7 mouse cellular contexts compared by ENCODE assay signal in the genomic region with DNA sequence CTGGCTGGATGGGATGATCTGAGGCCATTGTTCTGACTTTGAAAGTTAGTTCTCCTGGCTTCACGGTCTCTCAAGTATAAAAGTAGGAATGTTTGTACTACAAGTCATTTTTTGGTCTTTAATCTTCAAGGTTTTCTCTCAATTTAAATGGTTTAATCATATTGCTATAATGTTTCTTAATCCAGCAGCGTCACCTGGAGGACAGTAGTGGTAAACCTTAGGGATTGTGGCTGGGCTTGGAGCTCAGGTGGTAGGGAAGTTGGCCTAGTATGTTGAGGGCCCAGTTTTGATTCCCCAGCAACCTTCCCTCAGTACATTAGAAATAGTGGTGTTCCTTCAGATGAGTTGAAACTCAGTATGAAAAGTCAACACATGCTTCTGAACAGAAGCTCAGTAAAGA. TPM values are rescaled to one million over a fixed set of nuclear protein-coding genes. Genes with fewer than 3 reads are reported as not detected.
DNase-seq lines count a peak whose midpoint lies in the region; ATAC-seq and TF ChIP-seq lines count a peak whose summit lies in the region.

No protein-coding gene starts in this region.

- TF ChIP-seq CTCF in kidney, postnatal 0 days (IDR thresholded peaks at IDR 0.05; ENCODE audit: low read depth), result peak; percentile 63
- TF ChIP-seq CTCF in MEL (IDR thresholded peaks at IDR 0.05 in 2 of 3, conservative IDR thresholded peaks at IDR 0.05 in 1 of 3; ENCODE audit: control insufficient read depth in 1 of 3, insufficient read depth in 1 of 3, low read depth in 2 of 3, low read length in 3 of 3, poor library complexity in 1 of 3, severe bottlenecking in 1 of 3), result peak; percentile 20 to 53 (median 26); a peak in 4 of 6 replicates

- H3K9me3 ChIP-seq in kidney, postnatal 0 days (replicated peaks; ENCODE audit: low read length), result no peaks in the 10 kb centered on the region
- H3K9me3 ChIP-seq in MEL (replicated peaks; ENCODE audit: insufficient read depth, low read length), result no peaks in the 10 kb centered on the region
- H3K9me3 ChIP-seq in erythroblast, embryonic 14.5 days (ENCODE audit: control insufficient read depth, low read length), result no peaks in the 10 kb centered on the region
- H3K9me3 ChIP-seq in neural tube, embryonic 13.5 days, result no peaks in the 10 kb centered on the region

- TF ChIP-seq EP300 in MEL (IDR thresholded peaks at IDR 0.05; ENCODE audit: low read depth in 1 of 2, low read length in 2 of 2), result no peak

- H3K36me3 ChIP-seq in kidney, postnatal 0 days (ENCODE audit: insufficient read depth, low read length), result no peaks in the 10 kb centered on the region
- H3K36me3 ChIP-seq in MEL (ENCODE audit: control insufficient read depth in 1 of 2, insufficient read depth in 2 of 2, low read length in 2 of 2), result peaks cover 21 to 50% of the 10 kb centered on the region in 2 experiments
- peaks cover 68% of the 10 kb centered on the region for H3K36me3 ChIP-seq in erythroblast, embryonic 14.5 days (ENCODE audit: control insufficient read depth)
- H3K36me3 ChIP-seq in neural tube, embryonic 13.5 days, result peaks cover 27% of the 10 kb centered on the region

- no peak overlapping the region for H3K4me3 ChIP-seq in kidney, postnatal 0 days (replicated peaks; ENCODE audit: low read depth, low read length)
- H3K4me3 ChIP-seq in MEL (ENCODE audit: control insufficient read depth in 1 of 2, insufficient read depth in 1 of 2, low read depth in 2 of 2, low read length in 2 of 2), result no peak overlapping the region
- H3K4me3 ChIP-seq in erythroblast, embryonic 14.5 days (replicated peaks), result peak overlapping the region; percentile 28
- peak overlapping the region; percentile 8; the same call in 1 of the 2 replicates for H3K4me3 ChIP-seq in neural tube, embryonic 13.5 days

- peak; percentile 46 for TF ChIP-seq RAD21 in MEL (IDR thresholded peaks at IDR 0.05; ENCODE audit: low read depth, low read length)

- DNase-seq in kidney, postnatal 0 days (ENCODE audit: low spot score), result no peak
- DNase-seq in kidney, postnatal 4 days, result no peak
- DNase-seq in MEL (ENCODE audit: low read depth, low spot score), result peak; percentile 48
- no peak for DNase-seq in urinary bladder, adult 2 months (ENCODE audit: low spot score)
- no peak for DNase-seq in urinary bladder, postnatal 25 days (ENCODE audit: low spot score)

- no peaks in the 10 kb centered on the region for H3K27me3 ChIP-seq in kidney, postnatal 0 days (ENCODE audit: insufficient read depth, low read length)
- H3K27me3 ChIP-seq in MEL (ENCODE audit: control insufficient read depth in 1 of 2, insufficient read depth in 2 of 2, low read length in 2 of 2), result no peaks in the 10 kb centered on the region
- H3K27me3 ChIP-seq in erythroblast, embryonic 14.5 days (ENCODE audit: control insufficient read depth), result no peaks in the 10 kb centered on the region
- H3K27me3 ChIP-seq in neural tube, embryonic 13.5 days, result no peaks in the 10 kb centered on the region

- TF ChIP-seq POLR2A in MEL (IDR thresholded peaks at IDR 0.05; ENCODE audit: control insufficient read depth in 1 of 2, insufficient read depth in 1 of 2, low read depth in 1 of 2, low read length in 2 of 2, poor library complexity in 1 of 2), result no peak

- H3K4me2 ChIP-seq in kidney, postnatal 0 days (ENCODE audit: low read length), result no peak overlapping the region
- peak overlapping the region; percentile 90 for H3K4me2 ChIP-seq in neural tube, embryonic 13.5 days

- peaks cover 6% of the 10 kb centered on the region; the same call in 1 of the 2 replicates for H3K4me1 ChIP-seq in kidney, postnatal 0 days (replicated peaks; ENCODE audit: insufficient read depth, low read length)
- peaks cover 34 to 39% of the 10 kb centered on the region in 2 experiments for H3K4me1 ChIP-seq in MEL (ENCODE audit: control insufficient read depth in 1 of 2, insufficient read depth in 2 of 2, low read length in 2 of 2)
- peaks cover 64% of the 10 kb centered on the region for H3K4me1 ChIP-seq in erythroblast, embryonic 14.5 days (ENCODE audit: control insufficient read depth)
- H3K4me1 ChIP-seq in neural tube, embryonic 13.5 days (replicated peaks), result peaks cover 62% of the 10 kb centered on the region

- no peak for ATAC-seq in kidney, postnatal 0 days (replicated peaks; ENCODE audit: low FRiP score, low read depth)
- ATAC-seq in neural tube, embryonic 13.5 days (ENCODE audit: low read depth), result no peak

- peaks cover 53% of the 10 kb centered on the region for H3K79me2 ChIP-seq in MEL (ENCODE audit: control insufficient read depth, insufficient read depth, low read length, poor library complexity)

- no peak overlapping the region for H3K27ac ChIP-seq in kidney, postnatal 0 days
- no peak overlapping the region for H3K27ac ChIP-seq in MEL (ENCODE audit: control insufficient read depth, low read depth, low read length)
- H3K27ac ChIP-seq in neural tube, embryonic 13.5 days (replicated peaks), result no peak overlapping the region

- H3K9ac ChIP-seq in kidney, postnatal 0 days (ENCODE audit: low read depth, low read length), result no peak overlapping the region
- H3K9ac ChIP-seq in MEL (ENCODE audit: control insufficient read depth, low read depth, low read length, poor library complexity, severe bottlenecking), result no peak overlapping the region
- H3K9ac ChIP-seq in neural tube, embryonic 13.5 days, result 0 out of 2 replicates have a peak overlapping the region, but pooled peaks have one; percentile 26

- 79% methylated on average over 2 of the region's 2 CpGs for WGBS in kidney, postnatal 0 days
- 86% methylated on average over 2 of the region's 2 CpGs for WGBS in neural tube, embryonic 13.5 days

TF ChIP-seq in MEL, 35 proteins besides CTCF, POLR2A, EP300 and RAD21:
- no peak for TF ChIP-seq MAZ (IDR thresholded peaks at IDR 0.05; ENCODE audit: low read depth, low read length)
- TF ChIP-seq POLR2AphosphoS5 (IDR thresholded peaks at IDR 0.05; ENCODE audit: borderline replicate concordance, low read depth, low read length), result no peak
- 0 out of 2 replicates have a peak, but pooled peaks have one; percentile 11 for TF ChIP-seq SIN3A (IDR thresholded peaks at IDR 0.05; ENCODE audit: low read length)
- TF ChIP-seq USF1 (IDR thresholded peaks at IDR 0.05; ENCODE audit: low read depth, low read length), result no peak
- TF ChIP-seq E2F4 (IDR thresholded peaks at IDR 0.05; ENCODE audit: borderline replicate concordance, low read depth, low read length), result no peak
- TF ChIP-seq ZKSCAN1 (IDR thresholded peaks at IDR 0.05; ENCODE audit: low read depth, low read length), result no peak
- TF ChIP-seq GATA1 (IDR thresholded peaks at IDR 0.05; ENCODE audit: low read depth, low read length), result no peak
- no peak for TF ChIP-seq UBTF (IDR thresholded peaks at IDR 0.05; ENCODE audit: borderline replicate concordance, insufficient read depth, low read depth, low read length)
- no peak for TF ChIP-seq ZC3H11A (IDR thresholded peaks at IDR 0.05; ENCODE audit: low read depth, low read length)
- TF ChIP-seq MXI1 (IDR thresholded peaks at IDR 0.05; ENCODE audit: low read depth, low read length), result no peak; the same call in 1 of the 2 replicates
- no peak for TF ChIP-seq TCF12 (IDR thresholded peaks at IDR 0.05; ENCODE audit: low read depth, low read length)
- no peak for TF ChIP-seq POLR2AphosphoS2 (IDR thresholded peaks at IDR 0.05; ENCODE audit: low read length)
- no peak for TF ChIP-seq NELFE (IDR thresholded peaks at IDR 0.05; ENCODE audit: low read depth, low read length)
- TF ChIP-seq SMC3 (IDR thresholded peaks at IDR 0.05; ENCODE audit: low read depth, low read length), result peak; percentile 26
- TF ChIP-seq HCFC1 (IDR thresholded peaks at IDR 0.05; ENCODE audit: low read depth, low read length), result no peak

RNA-seq across cellular contexts. Expression of a gene that starts 3.0 kb away (rescaled TPM):
- polyA plus RNA-seq in kidney, postnatal 0 days (2015; fragmentation: Nextera tagmentation; extraction: Ambion mirVana), result 236 and 272 TPM in 2 replicates
- total RNA-seq in MEL (2012; rRNA removed), result 80.0 and 91.5 TPM in 2 replicates
- 100 to 1,000 TPM in 1 of 2 experiments, not detected in 1; 312 TPM for polyA plus RNA-seq in MEL (2012; ENCODE audit: insufficient read depth in 1 of 2, insufficient read length in 2 of 2, low read depth in 1 of 2, low replicate concordance in 2 of 2, missing spikeins in 1 of 2)
- 15.9 and 17.6 TPM in 2 replicates for polyA plus RNA-seq in erythroblast, embryonic 14.5 days (2012)
- polyA plus RNA-seq in neural tube, embryonic 13.5 days (2015; fragmentation: Nextera tagmentation; extraction: Ambion mirVana), result 732 and 779 TPM in 2 replicates
- polyA plus RNA-seq in urinary bladder, adult 2 months (2012; rRNA removed), result 211 and 229 TPM in 2 replicates

Comparison
In these comparisons a context has a peak if more than half of its experiments do, and no peak if none do; other contexts are left out.
1. H3K4me3 ChIP-seq: peak in erythroblast, embryonic 14.5 days (single experiment) and neural tube, embryonic 13.5 days (single experiment); none in kidney, postnatal 0 days (single experiment) and MEL (0 of 2).